ENCODE assay signal across 10 mouse cellular contexts in the genomic region with DNA sequence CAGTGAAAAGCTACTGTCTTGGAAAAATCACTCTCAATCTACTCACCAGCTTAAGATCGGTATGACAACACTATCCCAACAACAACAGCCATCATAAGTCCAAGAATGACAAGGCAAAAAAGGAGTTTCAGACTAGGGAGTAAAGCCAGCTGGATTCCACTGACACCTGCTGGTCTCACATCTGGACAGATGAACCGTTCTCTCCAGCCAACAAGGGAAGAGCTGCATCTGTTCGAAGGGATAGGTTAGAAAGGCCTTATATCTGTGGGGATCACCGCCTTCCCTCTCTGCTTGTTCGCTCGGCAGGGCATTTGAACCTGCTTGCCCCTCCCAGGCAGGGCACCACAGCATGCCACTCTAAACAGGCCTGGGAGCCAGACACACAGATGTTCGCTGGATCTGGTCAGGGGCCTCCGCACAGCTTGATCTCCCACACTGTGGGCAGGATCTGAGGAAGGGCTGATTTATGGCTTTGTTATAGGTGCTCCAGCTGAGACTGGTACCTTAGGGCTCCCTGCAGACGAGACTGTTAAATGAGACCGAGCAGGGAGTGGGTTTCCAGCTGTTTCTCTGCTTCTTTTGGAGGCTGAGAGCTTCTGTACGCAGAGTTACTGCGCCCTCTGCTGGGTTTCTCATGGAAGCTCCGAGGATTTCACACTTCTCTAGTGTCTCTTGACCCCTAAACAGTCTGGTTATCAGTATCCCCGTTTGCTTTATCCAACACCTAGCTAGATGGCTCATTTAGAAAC. TPM values are rescaled to one million over a fixed set of nuclear protein-coding genes. Genes with fewer than 3 reads are reported as not detected.
A peak's percentile ranks its signal among the peaks of the same experiment; 100 is the strongest.
DNase-seq lines count a peak whose midpoint lies in the region; ATAC-seq and TF ChIP-seq lines count a peak whose summit lies in the region.
"Had no signal": no experiment of that assay in that cellular context is flagged by ENCODE, and none has a peak within 500 bp of the region (broad histone marks: within the 10 kb centered on the region; RNA-seq: fewer than 3 reads in every experiment).

No protein-coding gene starts in this region.

- H3K4me3 ChIP-seq in intestine, embryonic 14.5 days (ENCODE audit: low read depth, low read length): no peak overlapping the region
- H3K4me3 ChIP-seq in midbrain, embryonic 13.5 days (replicated peaks): peak overlapping the region; percentile 22
- no peak overlapping the region for H3K4me3 ChIP-seq in testis, adult 2 months (ENCODE audit: control insufficient read depth, low read depth, low read length)
- H3K4me3 ChIP-seq: liver, embryonic 15.5 days had no signal

- no peak overlapping the region for H3K9ac ChIP-seq in intestine, embryonic 14.5 days (ENCODE audit: low read length)
- H3K9ac ChIP-seq in midbrain, embryonic 13.5 days (replicated peaks): no peak overlapping the region
- H3K9ac ChIP-seq: liver, embryonic 15.5 days had no signal

- no peaks in the 10 kb centered on the region for H3K4me1 ChIP-seq in intestine, embryonic 14.5 days (replicated peaks; ENCODE audit: control insufficient read depth, insufficient read depth, low read length)
- peaks cover 6% of the 10 kb centered on the region; the same call in 1 of the 2 replicates for H3K4me1 ChIP-seq in midbrain, embryonic 13.5 days (replicated peaks)
- H3K4me1 ChIP-seq in testis, adult 2 months (ENCODE audit: control insufficient read depth, insufficient read depth, low read length): no peaks in the 10 kb centered on the region

- H3K9me3 ChIP-seq in intestine, embryonic 14.5 days (ENCODE audit: control insufficient read depth, low read length): no peaks in the 10 kb centered on the region
- no peaks in the 10 kb centered on the region for H3K9me3 ChIP-seq in midbrain, embryonic 13.5 days
- H3K9me3 ChIP-seq: liver, embryonic 15.5 days had no signal

- ATAC-seq in intestine, embryonic 14.5 days (replicated peaks; ENCODE audit: low FRiP score, low TSS enrichment, low read depth): peak; percentile 51
- peak; percentile 84 for ATAC-seq in midbrain, embryonic 13.5 days

- TF ChIP-seq POLR2A in testis, adult 2 months (IDR thresholded peaks at IDR 0.05; ENCODE audit: control insufficient read depth, low read depth, low read length): no peak

- intact Hi-C loops in left cerebral cortex, postnatal 36 days (cut with DNase I): loop anchor here (5.0 kb wide), 1 partner anchor 299 kb away; the partner anchor contains the start of gene Fat1

- no peak overlapping the region for H3K27ac ChIP-seq in intestine, embryonic 14.5 days (ENCODE audit: low read depth)
- no peak overlapping the region for H3K27ac ChIP-seq in midbrain, embryonic 13.5 days
- H3K27ac ChIP-seq in testis, adult 2 months (ENCODE audit: control insufficient read depth, insufficient read depth, low read depth, low read length): no peak overlapping the region
- H3K27ac ChIP-seq: liver, embryonic 15.5 days had no signal

- H3K4me2 ChIP-seq in intestine, embryonic 14.5 days (ENCODE audit: low read length): 0 out of 2 replicates have a peak overlapping the region, but pooled peaks have one; percentile 5
- peak overlapping the region; percentile 51 for H3K4me2 ChIP-seq in midbrain, embryonic 13.5 days (replicated peaks)
- H3K4me2 ChIP-seq: liver, embryonic 15.5 days had no signal

- H3K27me3 ChIP-seq in intestine, embryonic 14.5 days (replicated peaks; ENCODE audit: control insufficient read depth, insufficient read depth, low read length): no peaks in the 10 kb centered on the region
- no peaks in the 10 kb centered on the region for H3K27me3 ChIP-seq in midbrain, embryonic 13.5 days
- H3K27me3 ChIP-seq in testis, adult 2 months (ENCODE audit: control insufficient read depth, insufficient read depth, low read length): no peaks in the 10 kb centered on the region
- H3K27me3 ChIP-seq: liver, embryonic 15.5 days had no signal

- peak; percentile 5 to 45 for DNase-seq in cerebellum, adult 18-20 months
- DNase-seq in cerebellum, adult 11-12 months: no peak
- peak; percentile 8 for DNase-seq in cerebellum, adult 9-10 months
- peak; percentile 15 to 42 for DNase-seq in frontal cortex, postnatal 25 days (ENCODE audit: low spot score in 2 of 2)
- peak; percentile 70 for DNase-seq in intestine, embryonic 14.5 days (ENCODE audit: low spot score)
- peak; percentile 27 to 39 for DNase-seq in left cerebral cortex, postnatal 36 days (ENCODE audit: low spot score in 2 of 2)

- TF ChIP-seq CTCF in testis, adult 2 months (IDR thresholded peaks at IDR 0.05; ENCODE audit: control insufficient read depth, insufficient read depth, insufficient replicate concordance, low read depth, low read length): 0 out of 2 replicates have a peak, but pooled peaks have one; percentile 13

- H3K36me3 ChIP-seq in intestine, embryonic 14.5 days (ENCODE audit: control insufficient read depth, insufficient read depth, low read length): no peaks in the 10 kb centered on the region
- no peaks in the 10 kb centered on the region for H3K36me3 ChIP-seq in midbrain, embryonic 13.5 days
- H3K36me3 ChIP-seq in testis, adult 2 months (ENCODE audit: control insufficient read depth, insufficient read depth, low read length): no peaks in the 10 kb centered on the region
- H3K36me3 ChIP-seq: liver, embryonic 15.5 days had no signal

- 18% methylated on average over 14 of the region's 14 CpGs for WGBS in intestine, embryonic 14.5 days
- WGBS in midbrain, embryonic 13.5 days: 21% methylated on average over 14 of the region's 14 CpGs

RNA-seq across cellular contexts. Expression of gene F11, which starts 25.5 kb away (rescaled TPM):
- polyA plus RNA-seq in intestine, embryonic 14.5 days (2014; fragmentation: Nextera tagmentation; extraction: Ambion mirVana): not detected in 2 replicates
- not detected for total RNA-seq in left cerebral cortex, postnatal 36 days (2021)
- polyA plus RNA-seq in midbrain, embryonic 13.5 days (2015; fragmentation: Nextera tagmentation; extraction: Ambion mirVana): 0.07 TPM in 1 of 2 replicates, not detected in the other
- polyA plus RNA-seq in testis, adult 2 months (2012; rRNA removed): 1.4 and 1.6 TPM in 2 replicates
- polyA plus RNA-seq: C2C12 had no signal

RNA-seq across cellular contexts. Expression of gene Klkb1, which starts 58.3 kb away (rescaled TPM):
- not detected in 2 replicates for polyA plus RNA-seq in intestine, embryonic 14.5 days (2014; fragmentation: Nextera tagmentation; extraction: Ambion mirVana)
- not detected for total RNA-seq in left cerebral cortex, postnatal 36 days (2021)
- polyA plus RNA-seq in midbrain, embryonic 13.5 days (2015; fragmentation: Nextera tagmentation; extraction: Ambion mirVana): 0.04 TPM in 1 of 2 replicates, not detected in the other
- polyA plus RNA-seq in testis, adult 2 months (2012; rRNA removed): 0.85 and 1.1 TPM in 2 replicates
- polyA plus RNA-seq: C2C12 had no signal
